Mouse (Mus musculus) embryo, embryonic 10.5 days (tissue): Measurements from ENCODE around the gene Jph3.
A peak's percentile ranks its signal among the peaks of the same experiment; 100 is the strongest.

Experiments
- DNase-seq: peaks from one replicate; pipeline ENCODE4 v3.0.0-alpha.2; 2015; ENCODE audit warnings: low spot score

The Jph3 gene

GRCm38 (mm10) chr8:121730170-121730569 is 747 bp downstream of the Jph3 start:
- DNase-seq: peak; percentile 55

DNA sequence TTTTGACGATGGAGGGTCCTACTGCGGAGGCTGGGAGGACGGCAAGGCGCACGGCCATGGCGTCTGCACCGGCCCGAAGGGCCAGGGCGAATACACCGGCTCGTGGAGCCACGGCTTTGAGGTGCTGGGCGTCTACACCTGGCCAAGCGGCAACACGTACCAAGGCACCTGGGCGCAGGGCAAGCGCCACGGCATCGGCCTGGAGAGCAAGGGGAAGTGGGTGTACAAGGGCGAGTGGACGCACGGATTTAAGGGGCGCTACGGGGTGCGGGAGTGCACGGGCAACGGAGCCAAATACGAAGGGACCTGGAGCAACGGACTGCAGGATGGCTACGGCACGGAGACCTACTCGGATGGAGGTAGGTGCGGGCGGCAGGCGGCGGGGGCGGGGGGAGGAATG is 1.2 kb downstream of the Jph3 start:
- peak; percentile 14 for DNase-seq

DNA sequence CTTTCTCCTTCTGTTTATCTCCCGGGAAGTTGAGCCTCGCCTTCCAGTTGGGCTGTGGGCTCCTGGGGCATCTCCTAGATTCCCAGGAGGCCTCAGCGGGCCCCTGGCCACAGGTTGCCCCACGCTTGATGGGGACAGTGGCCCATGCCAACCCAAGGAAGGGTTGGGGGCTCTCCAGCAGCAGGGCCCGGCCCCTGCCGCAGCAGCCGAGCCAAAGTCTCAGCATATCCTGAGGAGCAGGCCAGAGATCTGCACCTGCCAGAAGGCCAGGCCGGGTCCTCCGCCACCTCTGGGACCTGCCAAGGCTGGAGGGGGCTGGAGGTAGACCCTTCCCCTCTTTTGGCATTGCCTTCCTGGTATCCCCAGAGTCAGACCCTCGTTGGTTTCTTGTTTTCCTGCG is 1.6 kb downstream of the Jph3 start:
- DNase-seq: no peak

DNA sequence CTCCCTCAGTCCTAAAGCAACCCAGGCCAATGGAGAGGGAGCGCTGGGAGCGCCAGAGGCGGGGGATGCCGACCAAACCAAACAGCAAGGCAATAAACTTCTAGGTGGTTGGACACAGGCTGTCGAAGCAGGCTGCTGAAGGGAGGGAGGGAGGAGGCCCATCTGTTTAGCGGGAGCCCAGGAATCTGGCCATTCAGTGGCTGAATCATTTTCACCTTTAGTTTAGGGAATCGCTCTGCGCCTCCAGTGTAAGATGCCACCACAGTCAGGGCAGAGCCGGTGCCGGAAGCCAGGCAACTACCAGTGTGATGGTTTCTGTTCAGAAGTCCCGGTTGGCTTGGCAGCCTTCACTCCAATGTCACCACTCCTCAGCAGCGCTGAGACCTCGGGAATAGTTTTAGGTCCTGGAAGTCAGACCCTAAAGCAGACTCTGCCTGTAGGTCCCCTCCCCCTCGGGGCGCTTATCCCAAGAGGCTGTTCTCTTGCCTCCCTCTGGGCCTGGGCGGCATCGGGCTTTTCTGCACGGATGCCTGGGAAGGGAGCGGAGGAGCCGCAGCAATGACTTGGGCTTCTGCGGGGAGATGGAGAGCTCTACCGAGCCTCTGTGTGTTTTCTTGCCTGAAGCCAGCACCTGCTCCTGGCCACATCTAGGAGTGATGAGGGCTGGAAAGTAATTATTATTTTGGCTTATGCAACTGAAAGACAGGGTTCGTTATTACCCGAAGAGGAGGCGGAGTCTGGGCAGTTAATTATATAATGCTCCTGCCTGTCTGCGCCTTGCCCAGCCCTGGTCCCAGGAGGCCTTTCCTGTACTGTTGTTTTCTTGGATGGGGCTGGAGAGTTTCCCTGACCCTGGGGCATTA is 2.3 kb downstream of the Jph3 start:
- DNase-seq: peak; percentile 30

- DNase-seq: no peak
Observed at GRCm38 (mm10) chr8:121732334-121732665, 2.9 kb downstream of the Jph3 start.

DNA sequence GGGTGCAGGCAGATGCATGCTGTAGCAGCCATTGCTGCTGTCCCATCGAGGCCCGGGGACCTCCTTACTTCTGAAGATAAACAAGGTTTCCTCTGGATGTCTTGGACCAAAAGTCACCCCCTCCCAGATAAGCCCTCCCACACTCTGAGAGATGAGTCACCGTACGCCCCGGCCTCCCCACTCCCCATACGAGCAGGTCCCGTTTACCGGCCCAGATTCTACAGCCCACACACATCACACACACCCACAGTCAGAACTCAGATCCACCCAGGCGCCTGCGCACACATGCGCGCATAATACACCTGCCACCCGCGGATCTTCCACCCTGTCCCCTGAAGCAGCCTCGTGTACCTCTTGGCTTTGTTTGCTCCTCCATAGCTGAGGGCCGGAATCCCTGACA is 4.8 kb downstream of the Jph3 start:
- DNase-seq: no peak

GRCm38 (mm10) chr8:121736236-121736635 is 6.8 kb downstream of the Jph3 start:
- DNase-seq: peak; percentile 81

DNA sequence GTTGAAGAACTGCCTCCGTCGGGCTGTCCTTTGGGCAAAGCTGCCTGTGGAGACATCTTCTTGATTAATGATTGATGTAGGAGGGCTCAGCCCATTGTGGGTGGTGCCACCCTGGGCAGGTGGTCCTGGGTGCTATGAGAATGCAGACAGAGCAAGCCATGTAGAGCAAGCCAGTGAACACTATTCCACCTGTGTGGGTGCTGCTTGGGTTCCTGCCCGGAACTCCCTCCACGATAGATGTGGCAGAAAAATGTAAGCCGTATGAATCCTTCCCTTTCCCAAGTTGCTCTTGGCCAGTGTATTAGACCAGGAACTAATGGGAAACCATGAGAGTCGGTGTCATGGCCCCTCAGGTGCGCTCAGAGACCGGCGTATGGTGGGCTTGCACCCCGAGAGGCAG is 11.3 kb downstream of the Jph3 start:
- DNase-seq: no peak

DNA sequence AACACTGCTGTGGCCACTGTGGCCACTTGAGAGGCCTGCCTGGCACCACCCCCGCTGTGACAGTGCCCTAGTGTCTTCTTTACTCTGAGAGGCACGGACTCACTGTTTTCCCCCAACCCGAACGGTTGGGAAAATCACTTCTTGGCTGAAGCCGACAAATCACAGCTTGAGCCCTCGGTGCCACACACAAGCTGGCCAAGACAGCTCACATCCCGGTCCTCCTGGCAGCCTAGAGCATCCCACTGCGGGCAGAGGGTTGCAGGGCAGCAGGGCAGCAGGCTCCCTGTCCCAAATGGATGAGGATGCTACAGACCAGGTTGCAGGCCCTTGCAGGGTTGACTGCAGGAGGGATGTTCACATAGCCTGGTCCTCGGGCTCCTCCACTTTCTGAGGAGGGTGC is 20.1 kb downstream of the Jph3 start:
- no peak for DNase-seq

GRCm38 (mm10) chr8:121750512-121750911 is 21.1 kb downstream of the Jph3 start:
- DNase-seq: no peak

DNA sequence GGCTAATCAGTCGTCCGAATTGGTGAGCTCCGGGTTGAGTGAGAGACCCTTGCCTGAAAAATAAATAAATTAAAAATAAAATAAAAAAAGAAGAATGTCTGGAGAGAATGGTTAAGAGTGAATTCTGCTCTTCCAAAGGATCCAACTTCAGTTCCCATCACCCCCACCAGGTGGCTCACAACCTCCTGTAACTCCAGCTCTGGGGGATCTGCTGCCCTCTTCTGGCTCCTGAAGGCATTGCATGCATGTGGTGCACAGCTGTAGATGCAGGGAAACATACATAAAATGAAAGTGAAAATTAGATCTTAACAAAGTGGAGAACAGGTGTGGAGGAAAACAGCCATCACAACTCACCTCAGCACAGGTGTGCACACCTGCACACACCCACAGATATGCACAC is 22.0 kb downstream of the Jph3 start:
- peak; percentile 87 for DNase-seq

GRCm38 (mm10) chr8:121758470-121758869 is 29.0 kb downstream of the Jph3 start:
- no peak for DNase-seq

- no peak for DNase-seq
Observed at GRCm38 (mm10) chr8:121760484-121760883, 31.1 kb downstream of the Jph3 start.

- peak; percentile 86 for DNase-seq
Observed at GRCm38 (mm10) chr8:121761480-121761879, 32.1 kb downstream of the Jph3 start.

DNA sequence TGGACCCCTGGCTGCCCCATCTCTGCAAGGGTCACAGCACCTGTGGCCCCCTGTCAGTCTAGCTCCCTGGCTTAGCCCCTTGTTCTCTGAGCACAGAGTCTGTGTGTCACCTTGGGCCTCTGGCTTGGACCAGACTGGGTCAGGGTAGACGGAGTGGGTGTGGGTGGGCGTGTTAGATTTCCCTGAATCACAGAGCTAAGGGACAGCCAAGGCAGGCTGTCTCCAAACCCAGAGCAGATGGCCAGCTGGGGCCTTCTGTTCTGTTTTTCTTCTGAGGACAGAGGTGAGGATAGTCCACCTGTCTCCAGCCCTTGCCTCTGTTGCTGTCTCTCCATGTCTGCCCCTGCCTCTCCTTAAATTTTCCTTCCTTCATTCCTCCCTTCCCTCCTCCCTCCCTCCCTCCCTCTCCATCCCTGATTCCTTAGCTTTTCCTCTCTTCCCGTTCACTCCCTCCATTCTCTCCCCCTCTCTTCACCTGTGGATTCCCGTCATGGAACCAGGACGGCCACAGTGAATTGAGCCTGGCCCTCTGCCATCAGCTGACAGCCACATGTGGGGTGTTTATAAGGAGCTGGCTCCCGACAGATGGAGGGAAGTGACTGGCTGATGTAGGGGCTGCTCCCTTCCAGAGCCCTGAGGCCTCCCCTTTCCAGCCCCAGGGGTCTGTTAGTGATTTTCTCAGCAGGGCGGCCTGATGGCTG is 33.7 kb downstream of the Jph3 start:
- no peak for DNase-seq

DNA sequence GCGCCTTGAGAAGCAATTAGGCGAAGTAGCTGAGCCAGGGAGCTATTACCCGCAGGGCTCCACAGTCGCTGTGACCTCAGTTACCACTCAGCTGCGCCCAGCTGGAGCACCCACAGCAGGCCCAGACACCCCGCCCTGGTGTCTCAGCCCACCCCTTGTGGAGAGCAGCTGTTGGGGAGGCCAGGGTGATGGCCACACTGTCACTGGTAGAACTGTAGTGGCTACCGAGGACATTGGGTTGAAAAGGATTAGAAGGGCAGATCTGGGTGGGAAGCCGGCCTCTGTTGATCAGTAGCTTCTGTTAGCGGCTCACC is 34.2 kb downstream of the Jph3 start:
- DNase-seq: no peak

DNA sequence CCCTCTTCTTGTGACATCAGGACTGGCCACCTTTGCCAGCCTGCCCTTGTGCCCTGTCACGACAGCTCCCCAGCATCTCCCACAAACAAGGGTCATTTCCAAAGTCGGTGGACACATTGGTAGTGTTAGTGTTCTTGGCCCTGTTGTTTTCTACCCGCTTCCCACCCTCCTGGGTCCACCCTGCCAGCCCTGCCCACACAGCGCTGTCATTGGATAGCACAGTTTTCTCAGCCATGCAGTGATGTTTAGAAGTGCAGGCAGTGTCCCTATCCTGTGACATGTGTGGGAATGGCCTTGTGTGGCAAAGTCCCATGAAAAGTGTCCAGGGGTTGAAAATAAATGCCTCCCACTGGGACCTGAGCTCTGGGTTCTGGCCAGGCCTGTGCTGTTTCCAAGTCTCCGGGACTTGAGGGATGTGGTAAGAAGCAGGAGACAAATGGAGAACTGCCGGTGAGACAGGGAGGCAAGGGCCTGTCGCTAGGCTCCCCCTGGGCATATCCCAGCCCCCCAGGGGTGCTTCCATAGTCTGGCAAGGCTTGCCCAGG is 36.2 kb downstream of the Jph3 start:
- no peak for DNase-seq

- no peak for DNase-seq
Observed at GRCm38 (mm10) chr8:121769095-121769494, 39.7 kb downstream of the Jph3 start.

- no peak for DNase-seq
Observed at GRCm38 (mm10) chr8:121769621-121770020, 40.2 kb downstream of the Jph3 start.

GRCm38 (mm10) chr8:121770845-121771752 is 41.7 kb downstream of the Jph3 start:
- peak; percentile 70 for DNase-seq

- no peak for DNase-seq
Observed at GRCm38 (mm10) chr8:121773876-121774275, 44.5 kb downstream of the Jph3 start.

GRCm38 (mm10) chr8:121782493-121782892 is 53.1 kb downstream of the Jph3 start:
- DNase-seq: no peak
